Mouse (Mus musculus) heart, adult 8-10 months (tissue): Measurements from ENCODE around the gene Pim3. TPM values are rescaled to one million over a fixed set of nuclear protein-coding genes. Genes with fewer than 3 reads are reported as not detected.

Source experiments
- DNase-seq: peaks from one replicate; pipeline ENCODE4 v3.0.0; 2022; ENCODE audit warnings: low spot score
- total RNA-seq, 4 experiments: library from RNA; stranded (reverse); gene quantifications; 2 replicates each; pipeline ENCODE4 v1.2.4; 2022

Pim3 gene
- total RNA-seq, 4 experiments from 2014 or later: 70.8 to 183 (median 86.1) TPM

- DNase-seq: peak; percentile 81
Measured at GRCm38 (mm10) chr15:88837199-88837932, 24.6 kb upstream of the Pim3 start.

GRCm38 (mm10) chr15:88837977-88838376 lies 24.0 kb upstream of the Pim3 start:
- peak; percentile 67 for DNase-seq

- peak; percentile 83 for DNase-seq
Measured at GRCm38 (mm10) chr15:88839271-88839670, 22.7 kb upstream of the Pim3 start.

GRCm38 (mm10) chr15:88840126-88840525 lies 21.9 kb upstream of the Pim3 start:
- DNase-seq: peak; percentile 84

- no peak for DNase-seq
Measured at GRCm38 (mm10) chr15:88841160-88841559, 20.8 kb upstream of the Pim3 start.

GRCm38 (mm10) chr15:88841580-88842299 lies 20.2 kb upstream of the Pim3 start:
- no peak for DNase-seq

- no peak for DNase-seq
Measured at GRCm38 (mm10) chr15:88842300-88842673, 19.7 kb upstream of the Pim3 start.

GRCm38 (mm10) chr15:88843486-88844097 lies 18.4 kb upstream of the Pim3 start:
- DNase-seq: no peak

- no peak for DNase-seq
Measured at GRCm38 (mm10) chr15:88844966-88845365, 17.0 kb upstream of the Pim3 start.

GRCm38 (mm10) chr15:88848661-88849060 lies 13.3 kb upstream of the Pim3 start:
- no peak for DNase-seq

- no peak for DNase-seq
Measured at GRCm38 (mm10) chr15:88849621-88850020, 12.4 kb upstream of the Pim3 start.

GRCm38 (mm10) chr15:88850146-88850826 lies 11.7 kb upstream of the Pim3 start:
- DNase-seq: peak; percentile 97

- DNase-seq: no peak
Measured at GRCm38 (mm10) chr15:88851076-88851475, 10.9 kb upstream of the Pim3 start.

GRCm38 (mm10) chr15:88851507-88852149 lies 10.4 kb upstream of the Pim3 start:
- DNase-seq: no peak

GRCm38 (mm10) chr15:88853106-88853505 lies 8.9 kb upstream of the Pim3 start:
- no peak for DNase-seq

GRCm38 (mm10) chr15:88854119-88854968 lies 7.6 kb upstream of the Pim3 start:
- DNase-seq: no peak

- no peak for DNase-seq
Measured at GRCm38 (mm10) chr15:88854969-88855830, 6.8 kb upstream of the Pim3 start.

- no peak for DNase-seq
Measured at GRCm38 (mm10) chr15:88855896-88856417, 6.0 kb upstream of the Pim3 start.

GRCm38 (mm10) chr15:88856613-88857012 lies 5.4 kb upstream of the Pim3 start:
- DNase-seq: no peak
